Mouse (Mus musculus): ENCODE data around the gene Jph2.
A peak's percentile ranks its signal among the peaks of the same experiment; 100 is the strongest.

Jph2 gene

GRCm38 (mm10) chr2:163362940-163363921, 34.6 kb downstream of the Jph2 start:
- no peak for DNase-seq (ENCODE audit: low spot score in 2 of 2)

GRCm38 (mm10) chr2:163360858-163361623, 36.8 kb downstream of the Jph2 start:
- DNase-seq (ENCODE audit: low spot score in 2 of 2), result no peak

GRCm38 (mm10) chr2:163359253-163359652, 38.5 kb downstream of the Jph2 start:
- no peak for DNase-seq (ENCODE audit: low spot score in 2 of 2)

GRCm38 (mm10) chr2:163358662-163359061, 39.1 kb downstream of the Jph2 start:
- no peak for DNase-seq (ENCODE audit: low spot score in 2 of 2)

- no peak for DNase-seq (ENCODE audit: low spot score in 2 of 2)
Measured at GRCm38 (mm10) chr2:163356113-163356840, 41.5 kb downstream of the Jph2 start.

- no peak for DNase-seq (ENCODE audit: low spot score in 2 of 2)
Measured at GRCm38 (mm10) chr2:163355666-163356065, 42.1 kb downstream of the Jph2 start.

GRCm38 (mm10) chr2:163353731-163354130, 44.1 kb downstream of the Jph2 start:
- DNase-seq (ENCODE audit: low spot score in 2 of 2), result no peak

GRCm38 (mm10) chr2:163350443-163350842, 47.4 kb downstream of the Jph2 start:
- DNase-seq (ENCODE audit: low spot score in 2 of 2), result no peak

- no peak for DNase-seq (ENCODE audit: low spot score in 2 of 2)
Measured at GRCm38 (mm10) chr2:163349411-163349810, 48.4 kb downstream of the Jph2 start.

GRCm38 (mm10) chr2:163348677-163349076, 49.1 kb downstream of the Jph2 start:
- no peak for DNase-seq (ENCODE audit: low spot score in 2 of 2)

GRCm38 (mm10) chr2:163347517-163348184, 50.1 kb downstream of the Jph2 start:
- no peak for DNase-seq (ENCODE audit: low spot score in 2 of 2)

GRCm38 (mm10) chr2:163346497-163346896, 51.3 kb downstream of the Jph2 start:
- DNase-seq (ENCODE audit: low spot score in 2 of 2), result no peak

GRCm38 (mm10) chr2:163344976-163345660, 52.7 kb downstream of the Jph2 start:
- DNase-seq (ENCODE audit: low spot score in 2 of 2), result no peak

GRCm38 (mm10) chr2:163343671-163344070, 54.1 kb downstream of the Jph2 start:
- DNase-seq (ENCODE audit: low spot score in 2 of 2), result no peak

- peak in 1 of 2 experiments; percentile 56 for DNase-seq (ENCODE audit: low spot score in 2 of 2)
Measured at GRCm38 (mm10) chr2:163340263-163340662, 57.5 kb downstream of the Jph2 start.

GRCm38 (mm10) chr2:163332368-163333055, 65.3 kb downstream of the Jph2 start:
- peak; percentile 32 to 65 for DNase-seq (ENCODE audit: low spot score in 2 of 2)

- DNase-seq (ENCODE audit: low spot score in 2 of 2), result no peak
Measured at GRCm38 (mm10) chr2:163331423-163331822, 66.4 kb downstream of the Jph2 start.

- peak; percentile 28 to 78 for DNase-seq (ENCODE audit: low spot score in 2 of 2)
Measured at GRCm38 (mm10) chr2:163330742-163331141, 67.1 kb downstream of the Jph2 start.

- DNase-seq (ENCODE audit: low spot score in 2 of 2), result no peak
Measured at GRCm38 (mm10) chr2:163323163-163323562, 74.6 kb downstream of the Jph2 start.

GRCm38 (mm10) chr2:163318777-163319176, 79.0 kb downstream of the Jph2 start:
- DNase-seq (ENCODE audit: low spot score in 2 of 2), result no peak

Data from left cerebral cortex, adult 9 months (tissue).